Mouse (Mus musculus): ENCODE results near the gene Nckap5.
A peak's percentile ranks its signal among the peaks of the same experiment; 100 is the strongest.

Gene Nckap5

GRCm38 (mm10) chr1:126765506-126766170 lies 65.0 kb downstream of the Nckap5 start:
- DNase-seq (ENCODE audit: low read depth), result no peak

GRCm38 (mm10) chr1:126764201-126764600 lies 66.4 kb downstream of the Nckap5 start:
- no peak for DNase-seq (ENCODE audit: low read depth)

- DNase-seq (ENCODE audit: low read depth), result peak; percentile 4
Measured at GRCm38 (mm10) chr1:126763192-126763591, 67.4 kb downstream of the Nckap5 start.

- no peak for DNase-seq (ENCODE audit: low read depth)
Measured at GRCm38 (mm10) chr1:126760386-126760785, 70.2 kb downstream of the Nckap5 start.

- DNase-seq (ENCODE audit: low read depth), result no peak
Measured at GRCm38 (mm10) chr1:126755682-126756081, 74.9 kb downstream of the Nckap5 start.

- DNase-seq (ENCODE audit: low read depth), result no peak
Measured at GRCm38 (mm10) chr1:126753611-126754010, 77.0 kb downstream of the Nckap5 start.

- DNase-seq (ENCODE audit: low read depth), result no peak
Measured at GRCm38 (mm10) chr1:126752247-126753037, 78.2 kb downstream of the Nckap5 start.

GRCm38 (mm10) chr1:126751137-126751536 lies 79.5 kb downstream of the Nckap5 start:
- DNase-seq (ENCODE audit: low read depth), result no peak

- DNase-seq (ENCODE audit: low read depth), result no peak
Measured at GRCm38 (mm10) chr1:126750156-126750555, 80.4 kb downstream of the Nckap5 start.

GRCm38 (mm10) chr1:126747914-126748313 lies 82.7 kb downstream of the Nckap5 start:
- DNase-seq (ENCODE audit: low read depth), result no peak

- no peak for DNase-seq (ENCODE audit: low read depth)
Measured at GRCm38 (mm10) chr1:126745482-126746136, 85.0 kb downstream of the Nckap5 start.

- no peak for DNase-seq (ENCODE audit: low read depth)
Measured at GRCm38 (mm10) chr1:126744631-126745305, 85.8 kb downstream of the Nckap5 start.

- DNase-seq (ENCODE audit: low read depth), result no peak
Measured at GRCm38 (mm10) chr1:126738291-126738640, 92.3 kb downstream of the Nckap5 start.

- no peak for DNase-seq (ENCODE audit: low read depth)
Measured at GRCm38 (mm10) chr1:126737554-126738290, 92.9 kb downstream of the Nckap5 start.

GRCm38 (mm10) chr1:126731691-126732090 lies 98.9 kb downstream of the Nckap5 start:
- no peak for DNase-seq (ENCODE audit: low read depth)

GRCm38 (mm10) chr1:126726400-126727055 lies 104.1 kb downstream of the Nckap5 start:
- DNase-seq (ENCODE audit: low read depth), result no peak

- DNase-seq (ENCODE audit: low read depth), result no peak
Measured at GRCm38 (mm10) chr1:126725628-126726367, 104.8 kb downstream of the Nckap5 start.

- DNase-seq (ENCODE audit: low read depth), result no peak
Measured at GRCm38 (mm10) chr1:126721917-126722316, 108.7 kb downstream of the Nckap5 start.

- no peak for DNase-seq (ENCODE audit: low read depth)
Measured at GRCm38 (mm10) chr1:126719733-126720348, 110.8 kb downstream of the Nckap5 start.

- DNase-seq (ENCODE audit: low read depth), result no peak
Measured at GRCm38 (mm10) chr1:126706611-126707010, 124.0 kb downstream of the Nckap5 start.
